Mouse (Mus musculus): ENCODE measurements around the gene Sfrp5. TPM values are rescaled to one million over a fixed set of nuclear protein-coding genes. Genes with fewer than 3 reads are reported as not detected.

Gene Sfrp5
- polyA plus RNA-seq, 1 experiment from 2014 or later = 0.16 TPM

- WGBS (ENCODE audit: missing documents) = 77% methylated on average over 7 of the region's 7 CpGs
- no peak overlapping the region for H3K27ac ChIP-seq
Observed at GRCm38 (mm10) chr19:42216699-42217373, 14.8 kb upstream of the Sfrp5 start.

GRCm38 (mm10) chr19:42214601-42215000 lies 12.5 kb upstream of the Sfrp5 start:
- WGBS (ENCODE audit: missing documents) = 80% methylated on average over 2 of the region's 2 CpGs
- H3K79me2 ChIP-seq (ENCODE audit: inconsistent target) = no peaks in the 10 kb centered on the region
- H3K27ac ChIP-seq = no peak overlapping the region
- no peak overlapping the region for H3K4me3 ChIP-seq (ENCODE audit: inconsistent target)
- H3K36me3 ChIP-seq (ENCODE audit: inconsistent target) = no peaks in the 10 kb centered on the region

More at GRCm38 (mm10) chr19:42216699-42217373, 14.8 kb upstream of the Sfrp5 start:
- Histone ChIP-seq H3K36me3 (ENCODE audit: inconsistent target) (no peaks in the 10 kb centered on the region), H3K79me2 (ENCODE audit: inconsistent target) (no peaks in the 10 kb centered on the region), H3K4me3 (ENCODE audit: inconsistent target) (no peak overlapping the region)

GRCm38 (mm10) chr19:42211936-42212335 lies 9.9 kb upstream of the Sfrp5 start:
- H3K79me2 ChIP-seq (ENCODE audit: inconsistent target) = no peaks in the 10 kb centered on the region
- no peak overlapping the region for H3K4me3 ChIP-seq (ENCODE audit: inconsistent target)
- no peaks in the 10 kb centered on the region for H3K36me3 ChIP-seq (ENCODE audit: inconsistent target)
- 31% methylated on average over 8 of the region's 8 CpGs for whole genome bisulfite sequencing (ENCODE audit: missing documents)
- no peak overlapping the region for H3K27ac ChIP-seq

GRCm38 (mm10) chr19:42209976-42210375 lies 7.9 kb upstream of the Sfrp5 start:
- WGBS (ENCODE audit: missing documents) = 69% methylated on average over 6 of the region's 6 CpGs
- H3K4me3 ChIP-seq (ENCODE audit: inconsistent target) = no peak overlapping the region
- no peaks in the 10 kb centered on the region for H3K36me3 ChIP-seq (ENCODE audit: inconsistent target)
- no peaks in the 10 kb centered on the region for H3K79me2 ChIP-seq (ENCODE audit: inconsistent target)
- no peak overlapping the region for H3K27ac ChIP-seq

GRCm38 (mm10) chr19:42209485-42209884 lies 7.4 kb upstream of the Sfrp5 start:
- Histone ChIP-seq H3K27ac (no peak overlapping the region), H3K4me3 (ENCODE audit: inconsistent target) (no peak overlapping the region), H3K36me3 (ENCODE audit: inconsistent target) (no peaks in the 10 kb centered on the region), H3K79me2 (ENCODE audit: inconsistent target) (no peaks in the 10 kb centered on the region)
- WGBS (ENCODE audit: missing documents) = 79% methylated on average over 7 of the region's 7 CpGs

GRCm38 (mm10) chr19:42205201-42205600 lies 3.1 kb upstream of the Sfrp5 start:
- Histone ChIP-seq H3K36me3 (ENCODE audit: inconsistent target) (no peaks in the 10 kb centered on the region), H3K27ac (no peak overlapping the region), H3K79me2 (ENCODE audit: inconsistent target) (no peaks in the 10 kb centered on the region), H3K4me3 (ENCODE audit: inconsistent target) (no peak overlapping the region)
- 83% methylated on average over 8 of the region's 8 CpGs for WGBS (ENCODE audit: missing documents)

GRCm38 (mm10) chr19:42204306-42204705 lies 2.3 kb upstream of the Sfrp5 start:
- Histone ChIP-seq H3K27ac (no peak overlapping the region), H3K79me2 (ENCODE audit: inconsistent target) (no peaks in the 10 kb centered on the region), H3K36me3 (ENCODE audit: inconsistent target) (no peaks in the 10 kb centered on the region), H3K4me3 (ENCODE audit: inconsistent target) (no peak overlapping the region)
- WGBS (ENCODE audit: missing documents) = 93% methylated on average over 4 of the region's 4 CpGs

- H3K27ac ChIP-seq = no peak overlapping the region
- H3K36me3 ChIP-seq (ENCODE audit: inconsistent target) = no peaks in the 10 kb centered on the region
- WGBS (ENCODE audit: missing documents) = 47% methylated on average over 8 of the region's 8 CpGs
- no peaks in the 10 kb centered on the region for H3K79me2 ChIP-seq (ENCODE audit: inconsistent target)
- no peak overlapping the region for H3K4me3 ChIP-seq (ENCODE audit: inconsistent target)
Observed at GRCm38 (mm10) chr19:42202467-42202866, 415 bp upstream of the Sfrp5 start.

GRCm38 (mm10) chr19:42198026-42198425 lies 4.0 kb downstream of the Sfrp5 start:
- WGBS (ENCODE audit: missing documents) = 61% methylated on average over 11 of the region's 11 CpGs
- Histone ChIP-seq H3K4me3 (ENCODE audit: inconsistent target) (no peak overlapping the region), H3K36me3 (ENCODE audit: inconsistent target) (no peaks in the 10 kb centered on the region), H3K27ac (no peak overlapping the region), H3K79me2 (ENCODE audit: inconsistent target) (no peaks in the 10 kb centered on the region)

GRCm38 (mm10) chr19:42197066-42197465 lies 5.0 kb downstream of the Sfrp5 start:
- Histone ChIP-seq H3K79me2 (ENCODE audit: inconsistent target) (no peaks in the 10 kb centered on the region), H3K4me3 (ENCODE audit: inconsistent target) (no peak overlapping the region), H3K36me3 (ENCODE audit: inconsistent target) (0 out of 2 replicates have a peak, but pooled peaks cover 3% of the 10 kb centered on the region), H3K27ac (no peak overlapping the region)
- WGBS (ENCODE audit: missing documents) = 73% methylated on average over 4 of the region's 4 CpGs

GRCm38 (mm10) chr19:42196378-42196777 lies 5.7 kb downstream of the Sfrp5 start:
- peaks cover 10% of the 10 kb centered on the region for H3K36me3 ChIP-seq (ENCODE audit: inconsistent target)
- no peak overlapping the region for H3K4me3 ChIP-seq (ENCODE audit: inconsistent target)
- no peak overlapping the region for H3K27ac ChIP-seq
- H3K79me2 ChIP-seq (ENCODE audit: inconsistent target) = no peaks in the 10 kb centered on the region
- WGBS (ENCODE audit: missing documents) = 70% methylated on average over 4 of the region's 4 CpGs

GRCm38 (mm10) chr19:42193311-42193710 lies 8.7 kb downstream of the Sfrp5 start:
- Histone ChIP-seq H3K79me2 (ENCODE audit: inconsistent target) (no peaks in the 10 kb centered on the region), H3K36me3 (ENCODE audit: inconsistent target) (peaks cover 38% of the 10 kb centered on the region), H3K27ac (no peak overlapping the region), H3K4me3 (ENCODE audit: inconsistent target) (no peak overlapping the region)
- WGBS (ENCODE audit: missing documents) = 100% methylated on average over 2 of the region's 2 CpGs

GRCm38 (mm10) chr19:42190494-42190893 lies 11.6 kb downstream of the Sfrp5 start:
- peaks cover 64% of the 10 kb centered on the region for H3K36me3 ChIP-seq (ENCODE audit: inconsistent target)
- no peak overlapping the region for H3K4me3 ChIP-seq (ENCODE audit: inconsistent target)
- WGBS (ENCODE audit: missing documents) = 58% methylated on average over 5 of the region's 5 CpGs

GRCm38 (mm10) chr19:42189735-42190134 lies 12.3 kb downstream of the Sfrp5 start:
- no peaks in the 10 kb centered on the region for H3K79me2 ChIP-seq (ENCODE audit: inconsistent target)
- 59% methylated on average over 4 of the region's 4 CpGs for WGBS (ENCODE audit: missing documents)
- no peak overlapping the region for H3K4me3 ChIP-seq (ENCODE audit: inconsistent target)

More at GRCm38 (mm10) chr19:42190494-42190893, 11.6 kb downstream of the Sfrp5 start:
- Histone ChIP-seq H3K27ac (no peak overlapping the region), H3K79me2 (ENCODE audit: inconsistent target) (no peaks in the 10 kb centered on the region)

GRCm38 (mm10) chr19:42182673-42183072 lies 19.4 kb downstream of the Sfrp5 start:
- WGBS (ENCODE audit: missing documents) = 84% methylated on average over 5 of the region's 6 CpGs
- Histone ChIP-seq H3K79me2 (ENCODE audit: inconsistent target) (no peaks in the 10 kb centered on the region), H3K36me3 (ENCODE audit: inconsistent target) (peaks cover 88% of the 10 kb centered on the region), H3K27ac (no peak overlapping the region), H3K4me3 (ENCODE audit: inconsistent target) (no peak overlapping the region)

More at GRCm38 (mm10) chr19:42189735-42190134, 12.3 kb downstream of the Sfrp5 start:
- peaks cover 72% of the 10 kb centered on the region for H3K36me3 ChIP-seq (ENCODE audit: inconsistent target)
- H3K27ac ChIP-seq = no peak overlapping the region

- peaks cover 56% of the 10 kb centered on the region for H3K36me3 ChIP-seq (ENCODE audit: inconsistent target)
- peaks cover 19% of the 10 kb centered on the region; the same call in 1 of the 2 replicates for H3K79me2 ChIP-seq (ENCODE audit: inconsistent target)
- 99% methylated on average over 14 of the region's 14 CpGs for WGBS (ENCODE audit: missing documents)
- no peak overlapping the region for H3K27ac ChIP-seq
- no peak overlapping the region for H3K4me3 ChIP-seq (ENCODE audit: inconsistent target)
Observed at GRCm38 (mm10) chr19:42179356-42179755, 22.7 kb downstream of the Sfrp5 start.

Measured in macrophage (primary cell).